8 mouse cellular contexts compared by ENCODE assay signal in the genomic region with DNA sequence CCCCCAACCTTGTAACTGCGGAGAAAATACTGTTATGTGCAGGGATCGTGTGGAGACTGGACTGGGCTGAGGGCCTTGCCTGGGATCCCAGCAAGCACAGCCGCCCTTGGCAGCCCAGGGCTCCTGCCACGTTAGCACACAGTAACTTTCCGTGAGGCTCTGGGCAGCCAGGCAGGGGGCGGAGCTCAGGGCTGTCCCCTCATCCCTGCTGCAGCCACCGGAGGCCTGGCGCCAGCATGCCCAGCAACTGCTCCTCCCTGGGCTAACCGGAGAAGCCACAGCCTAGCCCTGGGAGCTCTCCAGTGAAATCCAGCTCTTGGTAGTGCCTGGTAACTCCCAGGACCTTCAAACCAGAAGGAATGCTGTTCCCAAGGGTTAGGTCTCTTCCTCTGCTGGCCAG.
DNase-seq lines count a peak whose midpoint lies in the region; ATAC-seq and TF ChIP-seq lines count a peak whose summit lies in the region.

No protein-coding gene starts in this region.

- DNase-seq in layer of hippocampus, adult 11-12 months (ENCODE audit: low spot score), result peak; percentile 28
- DNase-seq in layer of hippocampus, adult 9-10 months (ENCODE audit: low spot score), result no peak
- DNase-seq in kidney, postnatal 10 days, result peak; percentile 82
- peak; percentile 79 for DNase-seq in lung, embryonic 14.5 days
- peak; percentile 78 for DNase-seq in ovary, postnatal 36 days (ENCODE audit: low spot score)
- no peak for DNase-seq in thymus, postnatal 10 days (ENCODE audit: low spot score in 2 of 2)

- H3K9ac ChIP-seq in forebrain, embryonic 13.5 days, result no peak overlapping the region
- peak overlapping the region; percentile 73 for H3K9ac ChIP-seq in heart, embryonic 13.5 days
- peak overlapping the region; percentile 25; the same call in 1 of the 2 replicates for H3K9ac ChIP-seq in lung, embryonic 14.5 days

- no peak overlapping the region for H3K27ac ChIP-seq in forebrain, embryonic 13.5 days
- no peak overlapping the region for H3K27ac ChIP-seq in heart, embryonic 13.5 days (replicated peaks)
- H3K27ac ChIP-seq in lung, embryonic 14.5 days (ENCODE audit: low read depth), result no peak overlapping the region

- no peaks in the 10 kb centered on the region for H3K9me3 ChIP-seq in forebrain, embryonic 13.5 days (replicated peaks)
- H3K9me3 ChIP-seq in heart, embryonic 13.5 days, result no peaks in the 10 kb centered on the region
- no peaks in the 10 kb centered on the region for H3K9me3 ChIP-seq in lung, embryonic 14.5 days (ENCODE audit: low read depth, low read length)

- peaks cover 14% of the 10 kb centered on the region; the same call in 1 of the 2 replicates for H3K4me1 ChIP-seq in forebrain, embryonic 13.5 days
- H3K4me1 ChIP-seq in heart, embryonic 13.5 days, result peaks cover 13% of the 10 kb centered on the region
- no peaks in the 10 kb centered on the region for H3K4me1 ChIP-seq in lung, embryonic 14.5 days (ENCODE audit: insufficient read depth)

- peak overlapping the region; percentile 8; the same call in 1 of the 2 replicates for H3K4me2 ChIP-seq in forebrain, embryonic 13.5 days
- peak overlapping the region; percentile 46 for H3K4me2 ChIP-seq in heart, embryonic 13.5 days
- peak overlapping the region; percentile 32; the same call in 1 of the 2 replicates for H3K4me2 ChIP-seq in lung, embryonic 14.5 days

- H3K27me3 ChIP-seq in forebrain, embryonic 13.5 days, result no peaks in the 10 kb centered on the region
- H3K27me3 ChIP-seq in heart, embryonic 13.5 days (replicated peaks), result no peaks in the 10 kb centered on the region
- no peaks in the 10 kb centered on the region for H3K27me3 ChIP-seq in lung, embryonic 14.5 days (ENCODE audit: insufficient read depth, low read length)

- H3K4me3 ChIP-seq in forebrain, embryonic 13.5 days, result no peak overlapping the region
- no peak overlapping the region for H3K4me3 ChIP-seq in heart, embryonic 13.5 days
- H3K4me3 ChIP-seq in lung, embryonic 14.5 days (ENCODE audit: low read depth, low read length), result no peak overlapping the region

- peak; percentile 41; the same call in 1 of the 2 replicates for ATAC-seq in forebrain, embryonic 13.5 days
- peak; percentile 76 for ATAC-seq in heart, embryonic 13.5 days (ENCODE audit: extremely low read depth, insufficient number of reproducible peaks, low FRiP score, low TSS enrichment)
- ATAC-seq in lung, embryonic 14.5 days (ENCODE audit: insufficient read depth), result peak; percentile 85; the same call in 1 of the 2 replicates

- H3K36me3 ChIP-seq in forebrain, embryonic 13.5 days (ENCODE audit: poor library complexity, severe bottlenecking), result no peaks in the 10 kb centered on the region
- H3K36me3 ChIP-seq in heart, embryonic 13.5 days, result no peaks in the 10 kb centered on the region
- H3K36me3 ChIP-seq in lung, embryonic 14.5 days (ENCODE audit: insufficient read depth), result no peaks in the 10 kb centered on the region

- no peak for TF ChIP-seq CTCF in lung, embryonic 14.5 days (IDR thresholded peaks at IDR 0.05; ENCODE audit: low read depth)

- WGBS in forebrain, embryonic 13.5 days, result 4% methylated on average over 8 of the region's 9 CpGs
- 5% methylated on average over 9 of the region's 9 CpGs for WGBS in heart, embryonic 13.5 days
- WGBS in lung, embryonic 14.5 days, result 6% methylated on average over 9 of the region's 9 CpGs

Comparison
In these comparisons a context has a peak if more than half of its experiments do, and no peak if none do; other contexts are left out.
1. DNase-seq: peak in layer of hippocampus, adult 11-12 months (single experiment), kidney, postnatal 10 days (single experiment), lung, embryonic 14.5 days (single experiment) and ovary, postnatal 36 days (single experiment); none in layer of hippocampus, adult 9-10 months (single experiment) and thymus, postnatal 10 days (0 of 2).
2. Peak in every context shown above with its lines, with median percentiles within 50 percentile points of each other: ATAC-seq and H3K4me2 ChIP-seq.